Mouse (Mus musculus): Measurements from ENCODE around the gene Pgbd5.

DNA sequence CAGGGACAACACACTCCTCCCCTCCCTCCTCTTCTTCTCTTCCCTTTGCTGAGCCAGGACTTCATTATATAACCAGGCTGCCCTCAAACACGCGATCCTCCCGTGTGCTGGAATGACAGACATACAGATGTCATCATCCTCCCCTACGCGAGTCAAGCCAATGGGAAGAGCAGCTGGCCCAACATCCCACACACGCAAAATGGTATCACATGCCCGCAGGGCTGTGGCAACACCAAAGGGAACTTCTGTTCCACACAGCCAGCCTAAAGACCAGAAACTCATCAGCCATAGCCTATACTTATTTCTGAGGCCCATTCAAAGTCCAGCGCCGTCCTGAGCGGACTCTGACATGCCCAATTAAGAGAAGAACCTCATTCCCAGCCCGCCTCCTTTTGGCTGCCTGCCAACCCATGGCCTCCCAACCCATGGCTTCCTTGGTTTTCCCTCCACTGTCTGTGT lies 40.0 kb downstream of the Pgbd5 start:
- TF ChIP-seq CTCF (IDR thresholded peaks at IDR 0.05) (no peak), POLR2A (IDR thresholded peaks at IDR 0.05; ENCODE audit: insufficient read depth, low read depth, low read length) (no peak), EP300 (IDR thresholded peaks at IDR 0.05; ENCODE audit: insufficient read depth, low read depth, low read length) (no peak)
